Mouse (Mus musculus) C2C12 (cell line): Measurements from ENCODE around the gene Sept9.

Experiments
- CEBPB ChIP-seq: IDR thresholded peaks from one replicate; pipeline ENCODE4 v1.6.1; 2011; ENCODE audit warnings: low read depth, mild to moderate bottlenecking, control low read depth, moderate library complexity
- CTCF ChIP-seq: IDR thresholded peaks from one replicate; pipeline ENCODE4 v1.5.1; 2011; ENCODE audit not compliant: control insufficient read depth, insufficient read depth, insufficient read length
- USF1 ChIP-seq: IDR thresholded peaks from one replicate; pipeline ENCODE4 v1.6.1; 2011; ENCODE audit warnings: low read depth, mild to moderate bottlenecking, control low read depth, moderate library complexity

- TF ChIP-seq CTCF (no peak), CEBPB (no peak), USF1 (no peak)
These were observed 207.2 kb downstream of the Sept9 start for GRCm38 (mm10) chr11:117406711-117407110.
